Mouse (Mus musculus) erythroblast, adult 5-6 weeks (primary cell): Measurements from ENCODE around the gene Fry. TPM values are rescaled to one million over a fixed set of nuclear protein-coding genes. Genes with fewer than 3 reads are reported as not detected.

Experiments
- ATAC-seq: replicated peaks from 2 replicates; pipeline ENCODE4 v1.8.0; 2016; ENCODE audit warnings: moderate number of reproducible peaks, mild to moderate bottlenecking, moderate TSS enrichment, inconsistent platforms; ENCODE audit not compliant: poor library complexity, low FRiP score, severe bottlenecking
- total RNA-seq, 2 experiments: library from RNA; stranded (forward) in 1 of 2; stranded (reverse) in 1 of 2; fragments of 150-400 nt in 1 of 2; fragments of 200-764, 138-1000 nt in 1 of 2; gene quantifications; 2 replicates each; pipeline versions ENCODE4 v1.2.3 to v1.2.4; 2015 to 2017; ENCODE audit warnings: low replicate concordance in 2 of 2

The Fry gene
- total RNA-seq, 2 experiments from 2014 or later = 16.1 to 16.4 TPM

GRCm38 (mm10) chr5:150370291-150370690, 251.8 kb downstream of the Fry start:
- ATAC-seq = no peak

- ATAC-seq = no peak
Observed at GRCm38 (mm10) chr5:150370895-150371294, 252.4 kb downstream of the Fry start.

- no peak for ATAC-seq
Observed at GRCm38 (mm10) chr5:150372956-150373355, 254.5 kb downstream of the Fry start.

- ATAC-seq = no peak
Observed at GRCm38 (mm10) chr5:150374778-150375559, 256.5 kb downstream of the Fry start.

GRCm38 (mm10) chr5:150378586-150378985, 260.1 kb downstream of the Fry start:
- no peak for ATAC-seq

- no peak for ATAC-seq
Observed at GRCm38 (mm10) chr5:150380767-150381166, 262.3 kb downstream of the Fry start.

GRCm38 (mm10) chr5:150382411-150382810, 264.0 kb downstream of the Fry start:
- ATAC-seq = no peak

GRCm38 (mm10) chr5:150384272-150385215, 266.1 kb downstream of the Fry start:
- no peak for ATAC-seq

GRCm38 (mm10) chr5:150385224-150385623, 266.8 kb downstream of the Fry start:
- ATAC-seq = no peak

GRCm38 (mm10) chr5:150388623-150389022, 270.2 kb downstream of the Fry start:
- ATAC-seq = no peak

- ATAC-seq = peak; percentile 75
Observed at GRCm38 (mm10) chr5:150389589-150390377, 271.3 kb downstream of the Fry start.

GRCm38 (mm10) chr5:150390422-150390821, 272.0 kb downstream of the Fry start:
- ATAC-seq = no peak

GRCm38 (mm10) chr5:150394645-150395044, 276.2 kb downstream of the Fry start:
- no peak for ATAC-seq

GRCm38 (mm10) chr5:150402832-150403447, 284.5 kb downstream of the Fry start:
- no peak for ATAC-seq

- no peak for ATAC-seq
Observed at GRCm38 (mm10) chr5:150404867-150405266, 286.4 kb downstream of the Fry start.

GRCm38 (mm10) chr5:150408979-150409378, 290.5 kb downstream of the Fry start:
- ATAC-seq = no peak

GRCm38 (mm10) chr5:150409451-150410045, 291.1 kb downstream of the Fry start:
- ATAC-seq = no peak

- no peak for ATAC-seq
Observed at GRCm38 (mm10) chr5:150412750-150413450, 294.5 kb downstream of the Fry start.

- no peak for ATAC-seq
Observed at GRCm38 (mm10) chr5:150414823-150415222, 296.4 kb downstream of the Fry start.
